Mouse (Mus musculus): ENCODE measurements around the gene Slc6a12. TPM values are rescaled to one million over a fixed set of nuclear protein-coding genes. Genes with fewer than 3 reads are reported as not detected.
A peak's percentile ranks its signal among the peaks of the same experiment; 100 is the strongest.

Slc6a12 gene
- 1.1 and 1.4 TPM in 2 replicates for polyA plus RNA-seq (2015; fragmentation: Nextera tagmentation; extraction: Ambion mirVana)

GRCm38 (mm10) chr6:121343026-121343770, at the start of gene Slc6a12:
Gene Slc6a12, plus strand, starts transcription at chr6:121343076.
- DNase-seq (no peak), ATAC-seq (ENCODE audit: low read depth) (no peak)
- Histone ChIP-seq H3K4me1 (replicated peaks) (peaks cover 4% of the 10 kb centered on the region), H3K27me3 (0 out of 2 replicates have a peak, but pooled peaks cover 8% of the 10 kb centered on the region), H3K9ac (no peak within 1 kb of the TSS), H3K27ac (no peak within 1 kb of the TSS), H3K9me3 (replicated peaks) (no peaks in the 10 kb centered on the region), H3K36me3 (no peaks in the 10 kb centered on the region), H3K4me3 (replicated peaks) (no peak within 1 kb of the TSS), H3K4me2 (no peak within 1 kb of the TSS)
- WGBS (ENCODE audit: insufficient replicate concordance), result 58% methylated on average over 15 of the region's 15 CpGs

- Histone ChIP-seq H3K4me3 (replicated peaks) (no peak overlapping the region), H3K4me2 (no peak overlapping the region), H3K36me3 (no peaks in the 10 kb centered on the region), H3K9ac (no peak overlapping the region), H3K27me3 (0 out of 2 replicates have a peak, but pooled peaks cover 5% of the 10 kb centered on the region), H3K9me3 (replicated peaks) (no peaks in the 10 kb centered on the region), H3K4me1 (replicated peaks) (peaks cover 12% of the 10 kb centered on the region), H3K27ac (0 out of 2 replicates have a peak overlapping the region, but pooled peaks have one; percentile 34)
- ATAC-seq (ENCODE audit: low read depth) (no peak), DNase-seq (no peak)
- WGBS (ENCODE audit: insufficient replicate concordance), result 46% methylated on average over 7 of the region's 7 CpGs
Measured at GRCm38 (mm10) chr6:121299317-121299716, 43.6 kb upstream of the Slc6a12 start.

GRCm38 (mm10) chr6:121299954-121300353, 42.9 kb upstream of the Slc6a12 start, which contains the start of gene Slc6a13:
Gene Slc6a13, plus strand, starts transcription at chr6:121300227.
- WGBS (ENCODE audit: insufficient replicate concordance), result 15% methylated on average over 11 of the region's 11 CpGs

GRCm38 (mm10) chr6:121300504-121300903, 42.4 kb upstream of the Slc6a12 start:
- Histone ChIP-seq H3K4me1 (replicated peaks) (peaks cover 15% of the 10 kb centered on the region), H3K9me3 (replicated peaks) (no peaks in the 10 kb centered on the region), H3K4me2 (peak overlapping the region; percentile 25), H3K36me3 (no peaks in the 10 kb centered on the region), H3K9ac (no peak overlapping the region), H3K4me3 (replicated peaks) (peak overlapping the region; percentile 29; the same call in 1 of the 2 replicates), H3K27ac (peak overlapping the region; percentile 53), H3K27me3 (0 out of 2 replicates have a peak, but pooled peaks cover 8% of the 10 kb centered on the region)
- 38% methylated on average over 9 of the region's 9 CpGs for whole genome bisulfite sequencing (ENCODE audit: insufficient replicate concordance)
- DNase-seq (no peak), ATAC-seq (ENCODE audit: low read depth) (peak; percentile 70)

More at GRCm38 (mm10) chr6:121299954-121300353, 42.9 kb upstream of the Slc6a12 start, which contains the start of gene Slc6a13:
- Histone ChIP-seq H3K9me3 (replicated peaks) (no peaks in the 10 kb centered on the region), H3K4me1 (replicated peaks) (peaks cover 14% of the 10 kb centered on the region), H3K4me3 (replicated peaks) (peak within 1 kb of the TSS; percentile 29; the same call in 1 of the 2 replicates), H3K4me2 (peak within 1 kb of the TSS; percentile 25), H3K36me3 (no peaks in the 10 kb centered on the region), H3K27ac (peak within 1 kb of the TSS; percentile 53), H3K9ac (no peak within 1 kb of the TSS), H3K27me3 (0 out of 2 replicates have a peak, but pooled peaks cover 8% of the 10 kb centered on the region)
- peak; percentile 67 for ATAC-seq (ENCODE audit: low read depth)
- peak; percentile 3 for DNase-seq

- H3K9me3 ChIP-seq (replicated peaks), result no peaks in the 10 kb centered on the region
- H3K27me3 ChIP-seq, result 0 out of 2 replicates have a peak, but pooled peaks cover 8% of the 10 kb centered on the region
- H3K36me3 ChIP-seq, result no peaks in the 10 kb centered on the region
- peaks cover 19% of the 10 kb centered on the region for H3K4me1 ChIP-seq (replicated peaks)
- no peak overlapping the region for H3K4me3 ChIP-seq (replicated peaks)
- peak overlapping the region; percentile 21 for H3K27ac ChIP-seq
- H3K9ac ChIP-seq, result no peak overlapping the region
- 49% methylated on average over 10 of the region's 10 CpGs for WGBS (ENCODE audit: insufficient replicate concordance)
- ATAC-seq (ENCODE audit: low read depth) (no peak), DNase-seq (no peak)
- peak overlapping the region; percentile 19; the same call in 1 of the 2 replicates for H3K4me2 ChIP-seq
Measured at GRCm38 (mm10) chr6:121303466-121304220, 39.2 kb upstream of the Slc6a12 start.

GRCm38 (mm10) chr6:121304630-121305029, 38.2 kb upstream of the Slc6a12 start:
- H3K4me3 ChIP-seq (replicated peaks), result no peak overlapping the region
- H3K36me3 ChIP-seq, result no peaks in the 10 kb centered on the region
- H3K27me3 ChIP-seq, result 0 out of 2 replicates have a peak, but pooled peaks cover 8% of the 10 kb centered on the region
- H3K27ac ChIP-seq, result peak overlapping the region; percentile 21; the same call in 1 of the 2 replicates
- ATAC-seq (ENCODE audit: low read depth) (no peak), DNase-seq (no peak)
- no peaks in the 10 kb centered on the region for H3K9me3 ChIP-seq (replicated peaks)
- H3K4me1 ChIP-seq (replicated peaks), result peaks cover 17% of the 10 kb centered on the region
- no peak overlapping the region for H3K9ac ChIP-seq
- WGBS (ENCODE audit: insufficient replicate concordance), result 60% methylated on average over 9 of the region's 9 CpGs
- peak overlapping the region; percentile 19; the same call in 1 of the 2 replicates for H3K4me2 ChIP-seq

- ATAC-seq (ENCODE audit: low read depth), result no peak
- Histone ChIP-seq H3K27ac (no peak overlapping the region), H3K9me3 (replicated peaks) (no peaks in the 10 kb centered on the region), H3K4me3 (replicated peaks) (no peak overlapping the region), H3K27me3 (0 out of 2 replicates have a peak, but pooled peaks cover 4% of the 10 kb centered on the region), H3K36me3 (no peaks in the 10 kb centered on the region), H3K4me2 (no peak overlapping the region), H3K4me1 (replicated peaks) (peaks cover 17% of the 10 kb centered on the region), H3K9ac (no peak overlapping the region)
- DNase-seq, result no peak
- WGBS (ENCODE audit: insufficient replicate concordance), result 64% methylated on average over 3 of the region's 3 CpGs
Measured at GRCm38 (mm10) chr6:121305571-121305970, 37.3 kb upstream of the Slc6a12 start.

GRCm38 (mm10) chr6:121310984-121311383, 31.9 kb upstream of the Slc6a12 start:
- Histone ChIP-seq H3K27me3 (no peaks in the 10 kb centered on the region), H3K9me3 (replicated peaks) (no peaks in the 10 kb centered on the region), H3K4me1 (replicated peaks) (peaks cover 4% of the 10 kb centered on the region; the same call in 1 of the 2 replicates), H3K4me3 (replicated peaks) (no peak overlapping the region), H3K36me3 (no peaks in the 10 kb centered on the region), H3K27ac (peak overlapping the region; percentile 31), H3K4me2 (no peak overlapping the region), H3K9ac (no peak overlapping the region)
- 53% methylated on average over 6 of the region's 6 CpGs for WGBS (ENCODE audit: insufficient replicate concordance)
- ATAC-seq (ENCODE audit: low read depth), result peak; percentile 70
- DNase-seq, result no peak

- Histone ChIP-seq H3K9ac (no peak overlapping the region), H3K36me3 (no peaks in the 10 kb centered on the region), H3K4me2 (no peak overlapping the region), H3K27me3 (no peaks in the 10 kb centered on the region), H3K4me3 (replicated peaks) (no peak overlapping the region), H3K27ac (no peak overlapping the region), H3K4me1 (replicated peaks) (no peaks in the 10 kb centered on the region), H3K9me3 (replicated peaks) (no peaks in the 10 kb centered on the region)
- WGBS (ENCODE audit: insufficient replicate concordance), result 48% methylated on average over 6 of the region's 6 CpGs
- no peak for DNase-seq
- no peak for ATAC-seq (ENCODE audit: low read depth)
Measured at GRCm38 (mm10) chr6:121319099-121319498, 23.8 kb upstream of the Slc6a12 start.

- WGBS (ENCODE audit: insufficient replicate concordance), result 64% methylated on average over 9 of the region's 9 CpGs
- DNase-seq, result no peak
- Histone ChIP-seq H3K4me2 (no peak overlapping the region), H3K36me3 (no peaks in the 10 kb centered on the region), H3K9me3 (replicated peaks) (no peaks in the 10 kb centered on the region), H3K9ac (no peak overlapping the region), H3K27me3 (no peaks in the 10 kb centered on the region), H3K4me1 (replicated peaks) (0 out of 2 replicates have a peak, but pooled peaks cover 5% of the 10 kb centered on the region), H3K4me3 (replicated peaks) (no peak overlapping the region), H3K27ac (no peak overlapping the region)
- ATAC-seq (ENCODE audit: low read depth), result no peak
Measured at GRCm38 (mm10) chr6:121322381-121323110, 20.3 kb upstream of the Slc6a12 start.
